In the genomic region with DNA sequence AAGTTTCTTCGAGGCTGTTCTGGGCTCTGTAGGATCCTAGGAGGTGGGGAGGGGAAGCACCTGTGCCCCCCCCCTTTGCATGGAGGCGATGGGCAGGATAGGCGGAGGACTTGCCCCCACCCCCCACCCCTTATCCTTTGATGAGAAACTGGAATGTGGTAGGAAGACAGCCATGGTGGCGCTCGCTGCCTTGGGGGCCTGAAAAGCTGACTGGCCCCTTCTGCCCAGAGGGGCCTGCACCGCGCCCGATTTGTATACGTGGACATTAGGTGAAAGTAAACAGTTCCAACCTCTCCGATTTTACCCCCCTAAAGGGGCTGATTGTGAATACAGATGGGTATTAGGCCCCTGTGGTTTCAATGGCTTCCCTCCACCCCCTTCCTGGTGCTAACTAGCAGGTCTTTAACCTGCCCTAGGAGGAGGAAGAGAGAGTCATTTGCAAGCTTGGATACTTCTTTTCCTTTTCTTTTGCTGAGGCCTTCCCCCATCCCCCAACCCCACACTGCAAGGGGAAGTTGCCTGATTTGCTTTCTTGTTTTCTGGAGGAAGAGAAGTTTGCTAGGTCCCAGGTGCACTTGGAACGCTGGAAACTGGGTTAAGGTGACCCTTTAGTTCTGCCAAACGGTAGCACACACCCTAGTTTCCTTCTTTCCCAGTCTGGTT, we compare ENCODE assay signal across 17 mouse cellular contexts.
DNase-seq lines count a peak whose midpoint lies in the region; ATAC-seq and TF ChIP-seq lines count a peak whose summit lies in the region.
"Had no signal": no experiment of that assay in that cellular context is flagged by ENCODE, and none has a peak within 500 bp of the region (broad histone marks: within the 10 kb centered on the region; RNA-seq: fewer than 3 reads in every experiment).

No protein-coding gene starts in this region.

- 40% methylated on average over 12 of the region's 12 CpGs for WGBS in kidney, postnatal 0 days
- WGBS in limb, embryonic 11.5 days = 3% methylated on average over 12 of the region's 12 CpGs

- peaks cover 72% of the 10 kb centered on the region for H3K4me1 ChIP-seq in kidney, postnatal 0 days (replicated peaks; ENCODE audit: insufficient read depth, low read length)
- peaks cover 91% of the 10 kb centered on the region for H3K4me1 ChIP-seq in E14TG2a.4 (replicated peaks; ENCODE audit: low read depth, low read length)
- H3K4me1 ChIP-seq in limb, embryonic 11.5 days (ENCODE audit: control insufficient read depth, insufficient read depth, low read length) = peaks cover 81% of the 10 kb centered on the region

- no peaks in the 10 kb centered on the region for H3K27me3 ChIP-seq in kidney, postnatal 0 days (ENCODE audit: insufficient read depth, low read length)
- H3K27me3 ChIP-seq in E14TG2a.4 (ENCODE audit: insufficient read depth, low read length) = peaks cover 62% of the 10 kb centered on the region
- no peaks in the 10 kb centered on the region for H3K27me3 ChIP-seq in limb, embryonic 11.5 days (ENCODE audit: control insufficient read depth, insufficient read depth, low read length)
- H3K27me3 ChIP-seq: heart, embryonic 13.5 days had no signal

- ATAC-seq in kidney, postnatal 0 days (replicated peaks; ENCODE audit: low FRiP score, low read depth) = no peak
- ATAC-seq in limb, embryonic 11.5 days (ENCODE audit: insufficient number of reproducible peaks, low FRiP score, low TSS enrichment, low read depth) = no peak
- no peak for ATAC-seq in cerebellum, adult (ENCODE audit: insufficient number of reproducible peaks, low FRiP score, low TSS enrichment)
- ATAC-seq: CD4-positive, CD25-positive, alpha-beta regulatory T cell, adult 4 months; forebrain, embryonic 14.5 days had no signal

- no peak overlapping the region for H3K4me2 ChIP-seq in kidney, postnatal 0 days (ENCODE audit: low read length)
- peak overlapping the region; percentile 1; the same call in 1 of the 2 replicates for H3K4me2 ChIP-seq in limb, embryonic 11.5 days (ENCODE audit: low read depth, severe bottlenecking)
- H3K4me2 ChIP-seq: heart, embryonic 13.5 days; hindbrain, embryonic 15.5 days had no signal

- TF ChIP-seq CTCF in kidney, postnatal 0 days (IDR thresholded peaks at IDR 0.05; ENCODE audit: low read depth) = no peak
- TF ChIP-seq CTCF in E14TG2a.4 (conservative IDR thresholded peaks at IDR 0.05; ENCODE audit: low read length) = no peak

- peak overlapping the region; percentile 50; the same call in 1 of the 2 replicates for H3K27ac ChIP-seq in kidney, postnatal 0 days
- no peak overlapping the region for H3K27ac ChIP-seq in limb, embryonic 11.5 days (replicated peaks; ENCODE audit: low read depth, low read length)
- H3K27ac ChIP-seq: heart, embryonic 13.5 days; hindbrain, embryonic 15.5 days had no signal

- no peak overlapping the region for H3K9ac ChIP-seq in kidney, postnatal 0 days (ENCODE audit: low read depth, low read length)
- no peak overlapping the region for H3K9ac ChIP-seq in limb, embryonic 11.5 days (ENCODE audit: low read length)
- H3K9ac ChIP-seq: heart, embryonic 13.5 days; hindbrain, embryonic 15.5 days had no signal

- DNase-seq in kidney, postnatal 0 days (ENCODE audit: low spot score) = no peak
- DNase-seq in kidney, postnatal 14 days = no peak
- DNase-seq in R1 (ENCODE audit: low read depth, low spot score) = peak; percentile 93
- no peak for DNase-seq in limb, embryonic 11.5 days (ENCODE audit: low spot score)
- DNase-seq in cerebellum, postnatal 14 days = no peak
- no peak for DNase-seq in testis, postnatal 14 days (ENCODE audit: low spot score)
- DNase-seq: adrenal gland, postnatal 14 days; gastrocnemius, postnatal 14 days; kidney, adult 18-20 months; left cerebral cortex, postnatal 4 days; lung, postnatal 10 days had no signal

- H3K9me3 ChIP-seq in kidney, postnatal 0 days (replicated peaks; ENCODE audit: low read length) = no peaks in the 10 kb centered on the region
- H3K9me3 ChIP-seq in E14TG2a.4 (ENCODE audit: low read length) = no peaks in the 10 kb centered on the region
- H3K9me3 ChIP-seq in limb, embryonic 11.5 days (ENCODE audit: control insufficient read depth, low read length) = no peaks in the 10 kb centered on the region
- H3K9me3 ChIP-seq: heart, embryonic 13.5 days; hindbrain, embryonic 15.5 days had no signal

- no peaks in the 10 kb centered on the region for H3K36me3 ChIP-seq in kidney, postnatal 0 days (ENCODE audit: insufficient read depth, low read length)
- H3K36me3 ChIP-seq in E14TG2a.4 (ENCODE audit: insufficient read depth, low read length) = no peaks in the 10 kb centered on the region
- no peaks in the 10 kb centered on the region for H3K36me3 ChIP-seq in limb, embryonic 11.5 days (ENCODE audit: control insufficient read depth, insufficient read depth, low read length)
- H3K36me3 ChIP-seq: heart, embryonic 13.5 days; hindbrain, embryonic 15.5 days had no signal

- H3K4me3 ChIP-seq in kidney, postnatal 0 days (replicated peaks; ENCODE audit: low read depth, low read length) = no peak overlapping the region
- peak overlapping the region; percentile 0; the same call in 1 of the 2 replicates for H3K4me3 ChIP-seq in E14TG2a.4 (replicated peaks; ENCODE audit: low read length)
- H3K4me3 ChIP-seq in limb, embryonic 11.5 days (ENCODE audit: low read depth, low read length) = no peak overlapping the region
- H3K4me3 ChIP-seq: heart, embryonic 13.5 days; hindbrain, embryonic 15.5 days had no signal
